Mouse (Mus musculus) MEL (cell line): ENCODE results near the gene P3h4.

Experiments
- CTCF ChIP-seq, 3 experiments: IDR thresholded peaks in 2 of 3; conservative IDR thresholded peaks in 1 of 3; 2 replicates each; pipeline ENCODE4 v1.5.1; 2011 to 2012; ENCODE audit warnings: low read length in 3 of 3, low read depth in 2 of 3, mild to moderate bottlenecking in 2 of 3, improper control_type of control experiment in 1 of 3, inconsistent platforms in 1 of 3, mixed read lengths in 1 of 3, moderate library complexity in 1 of 3; ENCODE audit not compliant: control insufficient read depth in 1 of 3, insufficient read depth in 1 of 3, poor library complexity in 1 of 3, severe bottlenecking in 1 of 3
- ELF1 ChIP-seq: IDR thresholded peaks from 2 replicates; pipeline ENCODE4 v1.6.1; 2014; ENCODE audit warnings: low read depth, mild to moderate bottlenecking, inconsistent platforms, low read length, improper control_type of control experiment, moderate library complexity
- GATA1 ChIP-seq: IDR thresholded peaks from 2 replicates; pipeline ENCODE4 v1.6.1; 2011; ENCODE audit warnings: low read depth, low read length, improper control_type of control experiment
- JUND ChIP-seq: IDR thresholded peaks from 2 replicates; pipeline ENCODE4 v1.6.1; 2011; ENCODE audit warnings: low read depth, mild to moderate bottlenecking, improper control_type of control experiment, low read length
- KAT2A ChIP-seq: conservative IDR thresholded peaks from 2 replicates; pipeline ENCODE4 v1.6.1; 2012; ENCODE audit warnings: low read depth, low read length, improper control_type of control experiment, inconsistent platforms
- MAX ChIP-seq: IDR thresholded peaks from 2 replicates; pipeline ENCODE4 v1.6.1; 2011; ENCODE audit warnings: low read length, improper control_type of control experiment
- MEF2A ChIP-seq: IDR thresholded peaks from 2 replicates; pipeline ENCODE4 v1.6.1; 2014; ENCODE audit warnings: low read depth, mild to moderate bottlenecking, inconsistent platforms, low read length, improper control_type of control experiment; ENCODE audit not compliant: poor library complexity, insufficient replicate concordance, severe bottlenecking; ENCODE audit errors: extremely low read depth
- MXI1 ChIP-seq: IDR thresholded peaks from 2 replicates; pipeline ENCODE4 v1.6.1; 2011; ENCODE audit warnings: mild to moderate bottlenecking, low read depth, low read length, improper control_type of control experiment
- NRF1 ChIP-seq: IDR thresholded peaks from 2 replicates; pipeline ENCODE4 v1.6.1; 2014; ENCODE audit warnings: low read depth, mild to moderate bottlenecking, inconsistent platforms, low read length, improper control_type of control experiment, moderate library complexity; ENCODE audit not compliant: poor library complexity, insufficient read depth, severe bottlenecking
- POLR2A ChIP-seq, 2 experiments: IDR thresholded peaks; 2 replicates each; pipeline ENCODE4 v1.6.1; 2011 to 2012; ENCODE audit warnings: low read length in 2 of 2, mild to moderate bottlenecking in 2 of 2, control low read depth in 1 of 2, improper control_type of control experiment in 1 of 2, low read depth in 1 of 2, moderate library complexity in 1 of 2; ENCODE audit not compliant: control insufficient read depth in 1 of 2, insufficient read depth in 1 of 2, poor library complexity in 1 of 2
- RAD21 ChIP-seq: IDR thresholded peaks from 2 replicates; pipeline ENCODE4 v1.6.1; 2011; ENCODE audit warnings: mild to moderate bottlenecking, low read depth, low read length, improper control_type of control experiment
- TCF12 ChIP-seq: IDR thresholded peaks from 2 replicates; pipeline ENCODE4 v1.6.1; 2014; ENCODE audit warnings: low read depth, mild to moderate bottlenecking, inconsistent platforms, low read length, improper control_type of control experiment, moderate library complexity

DNA sequence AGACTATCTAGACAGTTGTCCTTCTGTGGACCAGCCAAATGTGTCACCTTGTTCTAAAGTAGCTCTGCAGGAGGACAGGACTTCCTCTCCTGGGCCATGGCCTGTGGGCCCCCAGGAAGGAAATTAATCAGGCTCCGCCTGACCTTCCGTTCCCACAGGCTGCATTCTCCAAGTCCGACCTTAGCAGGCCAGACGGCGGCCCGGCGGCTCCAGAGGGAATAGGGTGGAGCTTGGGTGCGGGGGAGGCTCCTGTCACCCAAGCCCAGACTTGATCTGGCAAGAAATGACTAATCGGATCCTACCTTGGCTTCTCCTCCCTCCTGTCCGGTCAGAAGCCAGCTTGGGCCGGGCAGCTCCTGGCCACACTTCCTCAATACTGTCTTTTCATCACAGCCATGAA, 19.4 kb downstream of the P3h4 start:
- no peak for TF ChIP-seq TCF12
- TF ChIP-seq CTCF (IDR thresholded peaks at IDR 0.05 in 2 of 3, conservative IDR thresholded peaks at IDR 0.05 in 1 of 3; ENCODE audit: control insufficient read depth in 1 of 3, insufficient read depth in 1 of 3, low read depth in 2 of 3, low read length in 3 of 3, poor library complexity in 1 of 3, severe bottlenecking in 1 of 3): no peak
- no peak for TF ChIP-seq ELF1
- TF ChIP-seq RAD21: no peak
- TF ChIP-seq MEF2A: no peak
- TF ChIP-seq GATA1: no peak
- TF ChIP-seq POLR2A (IDR thresholded peaks at IDR 0.05; ENCODE audit: control insufficient read depth in 1 of 2, insufficient read depth in 1 of 2, low read depth in 1 of 2, low read length in 2 of 2, poor library complexity in 1 of 2): no peak
- TF ChIP-seq NRF1: no peak
- TF ChIP-seq MAX: no peak
- TF ChIP-seq JUND: no peak
- no peak for TF ChIP-seq MXI1
- TF ChIP-seq KAT2A: no peak
